8 mouse cellular contexts compared by ENCODE assay signal in the genomic region with DNA sequence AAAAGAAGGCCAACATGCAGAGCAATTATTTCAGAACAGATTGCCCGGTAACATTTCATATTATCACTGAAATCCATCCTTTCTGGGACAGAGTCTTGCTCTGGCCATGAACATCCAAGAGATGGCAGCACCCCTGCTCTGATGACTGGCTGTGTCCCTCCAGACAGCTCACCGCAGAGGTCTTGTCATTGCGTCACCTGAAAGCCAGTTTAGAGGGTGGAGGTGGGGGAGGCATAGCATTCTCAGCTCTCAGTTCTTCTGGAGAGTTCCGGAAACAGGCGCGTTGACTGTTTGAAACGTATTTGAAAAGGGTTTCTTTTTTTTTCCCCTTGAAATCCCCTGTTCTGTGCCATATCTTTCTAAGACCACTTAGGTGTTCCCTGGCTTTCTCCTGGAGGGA.
DNase-seq lines count a peak whose midpoint lies in the region; ATAC-seq and TF ChIP-seq lines count a peak whose summit lies in the region.

No protein-coding gene starts in this region.

- H3K4me1 ChIP-seq in bone marrow macrophage, adult 2 months (ENCODE audit: control insufficient read depth, insufficient read depth, low read length), result peaks cover 8% of the 10 kb centered on the region
- no peaks in the 10 kb centered on the region for H3K4me1 ChIP-seq in embryonic fibroblast, embryonic 13.5 days (ENCODE audit: control insufficient read depth, insufficient read depth, low read length)
- peaks cover 14% of the 10 kb centered on the region for H3K4me1 ChIP-seq in heart, embryonic 12.5 days (replicated peaks)
- H3K4me1 ChIP-seq in kidney, embryonic 16.5 days (ENCODE audit: insufficient read depth, low read length), result peaks cover 6% of the 10 kb centered on the region; the same call in 1 of the 2 replicates
- H3K4me1 ChIP-seq in limb, embryonic 14.5 days (ENCODE audit: control insufficient read depth, insufficient read depth, low read length), result 0 out of 2 replicates have a peak, but pooled peaks cover 4% of the 10 kb centered on the region
- H3K4me1 ChIP-seq in neural tube, embryonic 12.5 days, result no peaks in the 10 kb centered on the region

- H3K4me2 ChIP-seq in heart, embryonic 12.5 days, result peak overlapping the region; percentile 55
- peak overlapping the region; percentile 29 for H3K4me2 ChIP-seq in kidney, embryonic 16.5 days (replicated peaks; ENCODE audit: low read depth, low read length)
- H3K4me2 ChIP-seq in limb, embryonic 14.5 days (replicated peaks; ENCODE audit: low read depth, low read length, severe bottlenecking), result no peak overlapping the region
- H3K4me2 ChIP-seq in neural tube, embryonic 12.5 days (replicated peaks), result no peak overlapping the region

- DNase-seq in CD4-positive helper T cell, adult 2 months (ENCODE audit: low read depth, low spot score), result peak; percentile 17
- peak; percentile 70 for DNase-seq in limb, embryonic 14.5 days (ENCODE audit: low spot score)
- DNase-seq in thymus, postnatal 10 days (ENCODE audit: low spot score in 2 of 2), result peak; percentile 30 to 36

- no peak overlapping the region for H3K9ac ChIP-seq in heart, embryonic 12.5 days
- H3K9ac ChIP-seq in kidney, embryonic 16.5 days (replicated peaks; ENCODE audit: low read length), result no peak overlapping the region
- no peak overlapping the region for H3K9ac ChIP-seq in limb, embryonic 14.5 days (ENCODE audit: low read depth, low read length, severe bottlenecking)
- H3K9ac ChIP-seq in neural tube, embryonic 12.5 days, result no peak overlapping the region

- H3K9me3 ChIP-seq in heart, embryonic 12.5 days (replicated peaks), result 0 out of 2 replicates have a peak, but pooled peaks cover 2% of the 10 kb centered on the region
- peaks cover 4% of the 10 kb centered on the region; the same call in 1 of the 2 replicates for H3K9me3 ChIP-seq in kidney, embryonic 16.5 days (ENCODE audit: low read length)
- no peaks in the 10 kb centered on the region for H3K9me3 ChIP-seq in limb, embryonic 14.5 days (ENCODE audit: control insufficient read depth, low read length)
- no peaks in the 10 kb centered on the region for H3K9me3 ChIP-seq in neural tube, embryonic 12.5 days

- no peak for TF ChIP-seq POLR2A in bone marrow macrophage, adult 2 months (IDR thresholded peaks at IDR 0.05; ENCODE audit: borderline replicate concordance, low read depth, low read length)
- TF ChIP-seq POLR2A in embryonic fibroblast, embryonic 13.5 days (IDR thresholded peaks at IDR 0.05; ENCODE audit: low read depth, low read length), result no peak
- TF ChIP-seq POLR2A in limb, embryonic 14.5 days (IDR thresholded peaks at IDR 0.05; ENCODE audit: borderline replicate concordance, extremely low read depth, insufficient read depth, insufficient read length), result no peak

- no peaks in the 10 kb centered on the region for H3K36me3 ChIP-seq in heart, embryonic 12.5 days
- no peaks in the 10 kb centered on the region for H3K36me3 ChIP-seq in kidney, embryonic 16.5 days (ENCODE audit: insufficient read depth, low read length)
- H3K36me3 ChIP-seq in limb, embryonic 14.5 days (ENCODE audit: control insufficient read depth, insufficient read depth, low read length), result no peaks in the 10 kb centered on the region
- no peaks in the 10 kb centered on the region for H3K36me3 ChIP-seq in neural tube, embryonic 12.5 days

- H3K27me3 ChIP-seq in heart, embryonic 12.5 days (replicated peaks), result no peaks in the 10 kb centered on the region
- no peaks in the 10 kb centered on the region for H3K27me3 ChIP-seq in kidney, embryonic 16.5 days (ENCODE audit: insufficient read depth, low read length)
- H3K27me3 ChIP-seq in limb, embryonic 14.5 days (ENCODE audit: control insufficient read depth, insufficient read depth, low read length), result no peaks in the 10 kb centered on the region
- no peaks in the 10 kb centered on the region for H3K27me3 ChIP-seq in neural tube, embryonic 12.5 days (replicated peaks)

- no peak overlapping the region for H3K4me3 ChIP-seq in bone marrow macrophage, adult 2 months (ENCODE audit: insufficient read depth, low read length)
- H3K4me3 ChIP-seq in embryonic fibroblast, embryonic 13.5 days (ENCODE audit: insufficient read depth, low read length), result no peak overlapping the region
- no peak overlapping the region for H3K4me3 ChIP-seq in heart, embryonic 12.5 days
- no peak overlapping the region for H3K4me3 ChIP-seq in kidney, embryonic 16.5 days (ENCODE audit: low read length)
- no peak overlapping the region for H3K4me3 ChIP-seq in limb, embryonic 14.5 days (replicated peaks; ENCODE audit: low read length)
- H3K4me3 ChIP-seq in neural tube, embryonic 12.5 days, result no peak overlapping the region

- TF ChIP-seq CTCF in bone marrow macrophage, adult 2 months (IDR thresholded peaks at IDR 0.05; ENCODE audit: low read depth, low read length), result peak; percentile 17; the same call in 1 of the 2 replicates
- TF ChIP-seq CTCF in embryonic fibroblast, embryonic 13.5 days (IDR thresholded peaks at IDR 0.05; ENCODE audit: borderline replicate concordance, insufficient read depth, low read length), result peak; percentile 77; the same call in 1 of the 2 replicates

- WGBS in heart, embryonic 12.5 days, result 15% methylated on average over 7 of the region's 7 CpGs
- WGBS in kidney, embryonic 16.5 days, result 11% methylated on average over 7 of the region's 7 CpGs
- WGBS in limb, embryonic 14.5 days, result 21% methylated on average over 7 of the region's 7 CpGs
- WGBS in neural tube, embryonic 12.5 days, result 40% methylated on average over 7 of the region's 7 CpGs

- H3K27ac ChIP-seq in bone marrow macrophage, adult 2 months (ENCODE audit: insufficient read depth, low read depth, low read length), result no peak overlapping the region
- peak overlapping the region; percentile 17; the same call in 1 of the 2 replicates for H3K27ac ChIP-seq in embryonic fibroblast, embryonic 13.5 days (ENCODE audit: insufficient read depth, low read length)
- H3K27ac ChIP-seq in heart, embryonic 12.5 days (ENCODE audit: poor library complexity, severe bottlenecking), result no peak overlapping the region
- H3K27ac ChIP-seq in kidney, embryonic 16.5 days (ENCODE audit: low read length), result no peak overlapping the region
- H3K27ac ChIP-seq in limb, embryonic 14.5 days (replicated peaks; ENCODE audit: low read depth, low read length), result no peak overlapping the region
- H3K27ac ChIP-seq in neural tube, embryonic 12.5 days, result no peak overlapping the region

- ATAC-seq in heart, embryonic 12.5 days (ENCODE audit: insufficient number of reproducible peaks, low FRiP score), result peak; percentile 75; the same call in 1 of the 2 replicates
- ATAC-seq in kidney, embryonic 16.5 days (ENCODE audit: low FRiP score, low TSS enrichment), result peak; percentile 96
- peak; percentile 76; the same call in 1 of the 2 replicates for ATAC-seq in limb, embryonic 14.5 days (ENCODE audit: low FRiP score, low read depth)
- ATAC-seq in neural tube, embryonic 12.5 days (ENCODE audit: low FRiP score, low read depth), result peak; percentile 90

Comparison
In these comparisons a context has a peak if more than half of its experiments do, and no peak if none do; other contexts are left out.
1. DNase-seq: peak in every context shown above with its lines; median percentile 70 in limb, embryonic 14.5 days; 33 in thymus, postnatal 10 days; 17 in CD4-positive helper T cell, adult 2 months.
2. H3K4me2 ChIP-seq: peak in heart, embryonic 12.5 days (single experiment) and kidney, embryonic 16.5 days (single experiment); none in limb, embryonic 14.5 days (single experiment) and neural tube, embryonic 12.5 days (single experiment).
3. Peak in every context shown above with its lines, with median percentiles within 50 percentile points of each other: ATAC-seq.